Mouse (Mus musculus) monocyte, adult 2 months (primary cell): ENCODE results near the gene Slc12a9.

Source experiments
- DNase-seq, 2 experiments: peaks; one replicate each; pipeline ENCODE4 v3.0.0; 2022; ENCODE audit warnings: low spot score in 2 of 2, low read depth in 1 of 2

Gene Slc12a9

GRCm38 (mm10) chr5:137313466-137314192 is 19.8 kb downstream of the Slc12a9 start:
- DNase-seq: no peak

GRCm38 (mm10) chr5:137308356-137308755 is 25.0 kb downstream of the Slc12a9 start:
- no peak for DNase-seq

DNA sequence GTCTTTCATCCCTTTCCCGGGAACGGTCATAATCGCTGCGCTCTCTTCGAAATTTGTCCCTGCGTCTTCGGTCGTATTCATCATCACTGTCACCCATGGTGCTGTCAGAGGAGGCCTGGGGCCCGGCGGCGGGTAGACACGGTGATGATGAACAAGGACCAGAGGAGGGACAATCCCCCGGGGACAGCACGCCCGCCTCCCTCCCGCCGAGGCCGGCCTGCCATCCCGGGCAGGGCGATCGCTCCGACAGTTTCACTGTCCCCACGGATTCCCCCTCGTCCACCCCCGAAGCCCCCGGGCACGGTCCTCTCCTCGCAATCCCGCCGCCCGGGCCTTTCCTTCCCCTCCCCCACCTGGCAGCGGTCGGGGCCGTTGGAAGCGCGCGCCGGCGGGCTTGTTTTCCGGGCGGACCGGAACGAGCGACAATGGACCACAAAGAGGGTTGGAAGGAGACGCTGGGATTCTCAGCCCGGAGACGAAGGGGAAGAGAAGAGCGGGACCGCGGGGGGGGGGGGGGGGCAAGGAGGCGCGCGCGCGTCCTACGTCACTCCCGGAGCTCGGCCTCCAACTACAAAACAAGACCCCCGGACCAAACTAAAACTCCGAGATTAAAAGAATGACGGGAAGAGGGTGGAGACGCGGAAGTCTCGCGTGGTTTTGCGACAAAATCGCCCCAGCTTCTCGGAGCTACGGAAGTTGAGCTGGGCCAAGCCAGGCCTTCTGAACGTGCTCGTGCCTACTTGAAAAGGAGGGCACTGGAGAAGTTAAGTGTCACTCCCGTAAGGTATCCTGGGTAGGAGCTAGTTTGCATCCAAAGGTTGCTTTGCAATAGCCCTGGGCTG is 26.1 kb downstream of the Slc12a9 start, which contains the start of gene Srrt:
TSS of gene Srrt (minus strand) at position 604 of the 842 bp plus-strand sequence.
- DNase-seq: peak; percentile 60 to 75

GRCm38 (mm10) chr5:137306439-137307005 is 26.9 kb downstream of the Slc12a9 start:
- DNase-seq: no peak

DNA sequence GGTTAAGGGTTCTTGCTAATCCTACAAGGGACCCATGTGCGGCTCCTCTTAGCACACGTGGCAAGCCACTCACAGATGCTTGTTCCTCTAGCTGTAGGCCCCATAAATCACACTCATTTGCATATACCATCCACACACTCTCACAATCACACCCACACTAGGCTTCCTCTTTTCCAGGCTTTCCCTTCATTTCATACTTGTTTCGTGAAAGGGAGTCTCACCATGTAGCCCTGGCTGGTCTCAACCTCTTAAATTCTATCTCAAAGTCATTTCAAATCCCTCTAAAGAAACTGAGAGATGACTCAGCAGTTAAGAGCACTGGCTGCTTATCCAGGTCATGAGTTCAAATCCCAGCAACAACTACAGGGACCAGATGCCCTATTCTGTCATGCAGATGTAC is 27.6 kb downstream of the Slc12a9 start:
- DNase-seq: no peak

DNA sequence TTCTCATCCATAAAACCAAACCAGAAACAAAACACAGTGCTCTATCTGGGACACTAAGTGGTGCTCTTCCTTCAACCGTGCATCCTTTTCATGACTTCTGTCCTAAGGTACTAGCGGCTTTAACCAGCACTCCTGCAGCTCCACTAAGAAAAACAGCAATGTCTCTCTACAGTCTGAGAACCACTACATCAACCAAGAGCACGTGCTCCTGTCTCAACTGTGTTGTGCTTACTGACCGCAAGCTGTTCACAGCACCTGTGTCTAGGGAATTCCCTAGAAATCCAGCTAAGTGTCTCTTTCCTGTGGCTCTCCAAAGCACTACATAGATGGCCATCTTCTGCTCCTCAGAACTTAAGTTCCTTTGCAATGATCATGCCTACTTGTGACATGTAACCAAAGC is 28.6 kb downstream of the Slc12a9 start:
- no peak for DNase-seq

DNA sequence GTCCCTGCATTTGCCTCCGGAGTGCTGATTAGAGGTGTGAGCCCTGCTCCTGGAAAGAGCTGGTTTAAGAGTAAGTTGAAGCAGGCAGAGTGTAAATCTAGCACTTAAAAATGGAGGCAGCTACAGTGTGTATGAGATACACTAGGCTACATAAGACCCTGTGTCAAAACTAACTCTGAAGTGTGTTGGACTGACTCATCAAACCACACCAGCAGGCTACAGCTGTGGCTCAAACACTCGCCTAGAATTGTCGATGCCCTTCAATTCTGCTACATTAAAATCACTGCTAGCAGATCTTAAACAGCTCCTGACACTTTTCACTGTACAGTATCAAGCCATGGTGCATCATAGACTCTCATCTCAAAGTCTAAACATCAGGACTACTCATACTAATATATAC is 29.2 kb downstream of the Slc12a9 start:
- DNase-seq: no peak

DNA sequence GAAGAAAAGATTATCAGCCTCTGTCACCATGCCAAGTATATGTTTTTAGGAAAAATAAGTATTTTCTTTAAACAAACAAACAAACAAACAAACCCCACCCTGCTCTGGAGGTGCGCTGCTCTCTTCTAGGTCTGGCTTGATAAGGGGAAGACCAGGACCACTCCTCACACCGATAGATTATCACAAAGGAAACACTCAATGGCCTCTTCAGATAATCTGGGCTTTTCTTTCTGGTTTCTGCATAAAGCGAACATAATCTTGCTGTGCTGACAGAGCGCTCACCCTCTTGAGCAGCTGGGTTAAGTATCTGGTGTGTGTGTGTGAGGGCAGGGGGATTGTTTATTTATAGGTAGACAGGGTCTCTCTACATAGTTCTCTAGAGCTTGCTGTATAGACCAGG is 29.8 kb downstream of the Slc12a9 start:
- DNase-seq: no peak

- no peak for DNase-seq
Measured at GRCm38 (mm10) chr5:137301253-137301652, 32.1 kb downstream of the Slc12a9 start.

- DNase-seq: no peak
Measured at GRCm38 (mm10) chr5:137299240-137299639, 34.2 kb downstream of the Slc12a9 start.

GRCm38 (mm10) chr5:137297126-137297525 is 36.3 kb downstream of the Slc12a9 start:
- DNase-seq: no peak

DNA sequence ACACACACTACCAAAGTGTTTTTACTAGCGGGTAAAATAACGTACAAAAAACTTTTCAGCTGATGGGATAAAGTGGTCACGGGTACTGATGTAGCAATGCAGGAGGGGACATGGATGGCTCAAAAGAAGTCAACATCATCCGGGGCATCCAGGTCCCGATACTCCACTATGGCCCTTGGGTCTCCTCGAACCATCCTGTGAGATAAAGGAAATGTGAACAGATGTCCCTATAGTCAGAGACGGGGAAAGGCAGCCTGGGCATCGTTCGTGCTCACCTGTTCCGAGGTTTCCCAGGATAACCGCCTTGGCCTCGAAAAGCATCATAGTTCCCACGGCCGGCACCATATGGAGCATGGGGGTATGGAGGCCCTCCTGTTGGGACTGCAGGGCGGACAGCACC is 37.7 kb downstream of the Slc12a9 start:
- no peak for DNase-seq

- no peak for DNase-seq
Measured at GRCm38 (mm10) chr5:137295296-137295695, 38.1 kb downstream of the Slc12a9 start.

GRCm38 (mm10) chr5:137294744-137295093 is 38.7 kb downstream of the Slc12a9 start:
- no peak for DNase-seq

- DNase-seq: peak; percentile 80 to 86
Measured at GRCm38 (mm10) chr5:137293839-137294743, 39.3 kb downstream of the Slc12a9 start, which contains the start of gene Ufsp1. Ufsp1 (plus strand) TSS chr5:137294629.

GRCm38 (mm10) chr5:137293282-137293681 is 40.1 kb downstream of the Slc12a9 start:
- no peak for DNase-seq

- no peak for DNase-seq
Measured at GRCm38 (mm10) chr5:137291381-137291926, 41.9 kb downstream of the Slc12a9 start.

- DNase-seq: no peak
Measured at GRCm38 (mm10) chr5:137290677-137291076, 42.7 kb downstream of the Slc12a9 start.

- no peak for DNase-seq
Measured at GRCm38 (mm10) chr5:137289591-137290365, 43.6 kb downstream of the Slc12a9 start.

- DNase-seq: no peak
Measured at GRCm38 (mm10) chr5:137288999-137289470, 44.4 kb downstream of the Slc12a9 start.
